Mouse (Mus musculus) liver, embryonic 14.5 days (tissue): ENCODE measurements at regions not wholly inside any gene's neighbourhood (a gene's known extent, or its start where the extent isn't known, plus 50 kb on each side); places are given as distances from the start of the nearest gene placed in this dataset.

ENCODE experiments used
- CTCF ChIP-seq: IDR thresholded peaks from 2 replicates; pipeline ENCODE4 v1.5.1; 2016; ENCODE audit warnings: antibody characterized with exemption, low read depth, control low read depth
- EP300 ChIP-seq: IDR thresholded peaks from 2 replicates; pipeline ENCODE4 v1.6.1; 2016; ENCODE audit warnings: antibody characterized with exemption, low read depth

GRCm38 (mm10) chr8:26891881-26892280 lies 85.2 kb upstream of the Zfp703 start:
- TF ChIP-seq CTCF (no peak), EP300 (no peak)
